Mouse (Mus musculus): ENCODE data around the gene Tjp1. TPM values are rescaled to one million over a fixed set of nuclear protein-coding genes. Genes with fewer than 3 reads are reported as not detected.

The Tjp1 gene
- polyA plus RNA-seq, 1 experiment from 2014 or later, result 9.7 TPM

DNA sequence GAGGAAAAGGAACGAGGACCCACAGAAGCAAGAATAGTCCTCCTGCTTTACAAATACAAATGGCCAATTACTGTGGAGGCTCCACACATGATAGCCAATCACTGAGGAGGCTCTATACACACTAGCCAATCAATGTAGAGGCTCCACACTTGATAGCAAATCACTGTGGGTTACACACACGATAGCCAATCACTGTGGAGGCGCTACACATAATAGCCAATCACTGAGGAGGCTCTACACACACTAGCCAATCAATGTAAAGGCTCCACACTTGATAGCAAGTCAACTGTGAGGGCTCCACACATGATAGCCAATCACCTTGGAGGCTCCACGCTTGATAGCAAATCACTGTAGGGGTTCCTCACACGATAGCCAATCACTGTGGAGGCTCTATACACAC lies 125.1 kb downstream of the Tjp1 start:
- H3K9me3 ChIP-seq (ENCODE audit: control insufficient read depth), result no peaks in the 10 kb centered on the region
- no peak overlapping the region for H3K27ac ChIP-seq (ENCODE audit: low read depth, low read length)
- no peak overlapping the region for H3K9ac ChIP-seq (ENCODE audit: low read depth, low read length)
- no peaks in the 10 kb centered on the region for H3K27me3 ChIP-seq (replicated peaks; ENCODE audit: control insufficient read depth, insufficient read depth, low read length)
- WGBS, result 94% methylated on average over 5 of the region's 5 CpGs
- H3K36me3 ChIP-seq (ENCODE audit: control insufficient read depth, insufficient read depth), result no peaks in the 10 kb centered on the region
- H3K4me2 ChIP-seq (replicated peaks; ENCODE audit: low read depth), result no peak overlapping the region
- no peak for TF ChIP-seq CTCF (IDR thresholded peaks at IDR 0.05; ENCODE audit: low read depth)
- no peak overlapping the region for H3K4me3 ChIP-seq (ENCODE audit: low read depth, low read length)
- no peak for ATAC-seq
- no peaks in the 10 kb centered on the region for H3K4me1 ChIP-seq (replicated peaks; ENCODE audit: control insufficient read depth, insufficient read depth, low read length)

DNA sequence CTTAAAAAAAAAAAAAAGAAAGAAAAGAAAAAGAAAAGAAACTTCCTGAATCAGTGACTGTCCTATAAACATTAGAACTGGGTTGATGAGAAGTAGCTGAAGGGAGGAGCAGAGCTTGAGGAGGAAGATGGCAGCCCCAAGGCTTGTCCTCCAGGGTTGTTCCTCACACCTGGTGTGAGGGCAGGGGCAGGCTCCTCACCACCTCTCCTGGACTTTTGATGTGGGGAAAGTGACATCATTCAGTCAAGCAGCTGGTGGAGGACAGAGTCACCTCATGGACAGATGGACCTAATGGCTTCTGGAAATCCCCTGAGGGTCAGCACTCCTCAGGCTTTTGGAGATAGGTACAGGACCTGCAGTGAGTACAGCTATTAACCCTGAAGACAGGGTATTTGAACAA lies 126.0 kb downstream of the Tjp1 start:
- ATAC-seq, result no peak

DNA sequence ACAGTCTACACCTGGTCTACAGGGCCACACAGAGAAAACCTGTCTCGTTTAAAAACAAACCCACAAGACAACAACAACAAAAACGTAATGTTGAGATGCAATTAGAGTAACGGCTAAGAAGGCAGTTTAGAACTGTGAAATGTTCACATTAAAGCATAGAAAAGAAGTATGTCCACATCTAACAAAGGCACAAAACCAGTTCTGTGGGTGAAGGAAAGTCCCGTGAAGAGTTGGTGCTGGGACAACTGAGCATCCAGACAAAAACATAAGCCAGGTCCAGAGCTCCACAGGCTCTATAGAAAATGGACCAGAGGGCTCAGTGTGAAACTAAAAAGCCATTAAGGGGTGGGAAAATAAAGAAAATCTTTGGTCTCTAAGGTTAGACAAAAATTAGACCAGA lies 131.7 kb downstream of the Tjp1 start:
- peaks cover 9% of the 10 kb centered on the region for H3K4me1 ChIP-seq (replicated peaks; ENCODE audit: control insufficient read depth, insufficient read depth, low read length)
- TF ChIP-seq CTCF (IDR thresholded peaks at IDR 0.05; ENCODE audit: low read depth), result no peak
- H3K36me3 ChIP-seq (ENCODE audit: control insufficient read depth, insufficient read depth), result no peaks in the 10 kb centered on the region
- ATAC-seq, result no peak
- no peak overlapping the region for H3K4me3 ChIP-seq (ENCODE audit: low read depth, low read length)
- H3K9me3 ChIP-seq (ENCODE audit: control insufficient read depth), result no peaks in the 10 kb centered on the region
- H3K9ac ChIP-seq (ENCODE audit: low read depth, low read length), result no peak overlapping the region
- H3K27me3 ChIP-seq (replicated peaks; ENCODE audit: control insufficient read depth, insufficient read depth, low read length), result no peaks in the 10 kb centered on the region
- no peak overlapping the region for H3K27ac ChIP-seq (ENCODE audit: low read depth, low read length)
- no peak overlapping the region for H3K4me2 ChIP-seq (replicated peaks; ENCODE audit: low read depth)
- whole genome bisulfite sequencing, result 89% methylated on average over 4 of the region's 4 CpGs

More for the DNA sequence above, 126.0 kb downstream of the Tjp1 start:
- no peak overlapping the region for H3K4me3 ChIP-seq (ENCODE audit: low read depth, low read length)
- H3K9me3 ChIP-seq (ENCODE audit: control insufficient read depth), result no peaks in the 10 kb centered on the region
- H3K9ac ChIP-seq (ENCODE audit: low read depth, low read length), result no peak overlapping the region
- no peak for TF ChIP-seq CTCF (IDR thresholded peaks at IDR 0.05; ENCODE audit: low read depth)
- H3K27me3 ChIP-seq (replicated peaks; ENCODE audit: control insufficient read depth, insufficient read depth, low read length), result no peaks in the 10 kb centered on the region
- H3K36me3 ChIP-seq (ENCODE audit: control insufficient read depth, insufficient read depth), result no peaks in the 10 kb centered on the region
- no peak overlapping the region for H3K27ac ChIP-seq (ENCODE audit: low read depth, low read length)
- H3K4me1 ChIP-seq (replicated peaks; ENCODE audit: control insufficient read depth, insufficient read depth, low read length), result no peaks in the 10 kb centered on the region
- H3K4me2 ChIP-seq (replicated peaks; ENCODE audit: low read depth), result no peak overlapping the region

DNA sequence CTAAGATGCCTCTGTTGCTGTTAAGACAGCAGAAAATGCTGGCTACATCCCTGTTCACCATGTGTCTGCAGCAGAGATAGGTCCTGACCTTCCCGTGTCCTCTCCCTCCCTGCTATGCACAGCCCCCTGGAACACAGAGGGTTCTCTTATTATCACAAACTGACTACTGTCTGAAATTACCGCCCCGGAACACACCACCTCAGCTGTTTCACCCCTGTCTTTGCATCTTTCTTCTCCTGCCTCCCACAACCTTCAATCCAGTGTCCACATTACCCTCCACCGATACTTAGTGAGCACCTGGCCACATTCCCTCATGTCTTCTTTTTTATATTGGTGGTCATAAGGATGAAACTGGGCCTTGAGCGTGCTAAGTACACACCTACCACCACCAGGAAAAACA lies 132.4 kb downstream of the Tjp1 start:
- H3K27ac ChIP-seq (ENCODE audit: low read depth, low read length), result no peak overlapping the region
- H3K9me3 ChIP-seq (ENCODE audit: control insufficient read depth), result no peaks in the 10 kb centered on the region
- ATAC-seq, result no peak
- no peak overlapping the region for H3K4me2 ChIP-seq (replicated peaks; ENCODE audit: low read depth)
- no peaks in the 10 kb centered on the region for H3K36me3 ChIP-seq (ENCODE audit: control insufficient read depth, insufficient read depth)
- peaks cover 9% of the 10 kb centered on the region for H3K4me1 ChIP-seq (replicated peaks; ENCODE audit: control insufficient read depth, insufficient read depth, low read length)
- WGBS, result 86% methylated on average over 5 of the region's 5 CpGs
- H3K4me3 ChIP-seq (ENCODE audit: low read depth, low read length), result no peak overlapping the region
- no peaks in the 10 kb centered on the region for H3K27me3 ChIP-seq (replicated peaks; ENCODE audit: control insufficient read depth, insufficient read depth, low read length)
- TF ChIP-seq CTCF (IDR thresholded peaks at IDR 0.05; ENCODE audit: low read depth), result no peak
- H3K9ac ChIP-seq (ENCODE audit: low read depth, low read length), result no peak overlapping the region

DNA sequence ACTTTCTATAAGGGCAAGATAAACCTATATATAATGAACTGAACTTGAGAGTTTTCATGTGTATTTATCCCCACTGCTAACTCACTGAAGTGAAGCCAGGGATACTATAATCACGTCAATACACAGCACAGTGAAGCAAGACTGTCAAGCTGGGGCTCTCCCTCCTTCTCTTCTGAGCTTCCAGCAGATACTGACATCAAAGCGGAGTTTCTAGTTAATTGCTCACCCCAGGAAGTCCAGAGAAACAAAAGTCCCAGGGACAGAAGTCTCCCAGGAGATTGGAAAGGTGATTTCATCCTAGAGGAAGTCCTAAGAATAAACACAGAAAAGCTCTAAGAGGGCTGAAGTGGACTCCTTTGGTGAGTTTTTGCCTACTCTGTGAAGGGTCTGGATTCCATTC lies 132.9 kb downstream of the Tjp1 start:
- Histone ChIP-seq H3K4me3 (ENCODE audit: low read depth, low read length) (no peak overlapping the region), H3K36me3 (ENCODE audit: control insufficient read depth, insufficient read depth) (no peaks in the 10 kb centered on the region), H3K4me1 (replicated peaks; ENCODE audit: control insufficient read depth, insufficient read depth, low read length) (peaks cover 9% of the 10 kb centered on the region), H3K27me3 (replicated peaks; ENCODE audit: control insufficient read depth, insufficient read depth, low read length) (no peaks in the 10 kb centered on the region), H3K9me3 (ENCODE audit: control insufficient read depth) (no peaks in the 10 kb centered on the region), H3K27ac (ENCODE audit: low read depth, low read length) (no peak overlapping the region), H3K9ac (ENCODE audit: low read depth, low read length) (no peak overlapping the region), H3K4me2 (replicated peaks; ENCODE audit: low read depth) (no peak overlapping the region)
- WGBS, result 28% methylated on average over 2 of the region's 2 CpGs
- no peak for TF ChIP-seq CTCF (IDR thresholded peaks at IDR 0.05; ENCODE audit: low read depth)
- no peak for ATAC-seq

DNA sequence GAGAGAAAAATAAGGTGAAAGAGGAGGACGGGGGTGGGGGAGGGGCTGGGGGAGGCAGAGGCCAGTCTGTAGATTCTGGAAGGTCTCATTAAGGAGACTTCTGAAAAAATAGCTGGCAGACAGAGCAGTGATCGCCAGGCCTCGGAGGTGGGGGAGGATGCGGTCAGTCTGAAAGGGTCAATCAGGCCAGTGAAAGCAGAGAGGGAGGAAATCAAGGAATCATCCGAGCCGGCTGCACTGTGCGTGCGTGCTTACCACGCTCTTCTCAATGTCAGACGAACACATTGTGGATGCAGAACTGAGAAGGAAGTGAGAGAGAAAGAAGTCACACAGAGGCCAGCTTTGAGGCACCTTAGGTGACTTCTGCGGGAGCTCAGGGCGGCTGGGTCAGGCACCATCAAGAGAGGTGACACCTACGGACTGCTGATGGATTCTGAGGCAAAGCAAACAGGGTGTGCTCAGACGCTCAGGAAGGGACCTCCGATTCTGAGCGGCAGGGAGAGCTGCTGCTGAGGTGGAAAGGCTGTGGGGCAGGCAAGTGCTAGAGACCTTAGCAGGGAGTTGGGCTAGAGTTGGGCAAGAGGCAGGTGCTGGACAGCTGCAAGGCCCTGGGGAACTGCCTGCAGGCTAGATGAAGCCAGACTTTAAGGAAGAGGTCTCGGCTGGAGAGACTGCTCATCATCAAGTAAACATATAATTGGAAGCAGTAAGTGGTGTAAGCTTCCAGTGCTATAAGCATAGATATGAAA lies 133.7 kb downstream of the Tjp1 start:
- no peak for TF ChIP-seq CTCF (IDR thresholded peaks at IDR 0.05; ENCODE audit: low read depth)
- H3K36me3 ChIP-seq (ENCODE audit: control insufficient read depth, insufficient read depth), result no peaks in the 10 kb centered on the region
- H3K9me3 ChIP-seq (ENCODE audit: control insufficient read depth), result no peaks in the 10 kb centered on the region
- H3K27me3 ChIP-seq (replicated peaks; ENCODE audit: control insufficient read depth, insufficient read depth, low read length), result no peaks in the 10 kb centered on the region
- peak; percentile 19; the same call in 1 of the 2 replicates for ATAC-seq
- 20% methylated on average over 17 of the region's 17 CpGs for WGBS
- H3K27ac ChIP-seq (ENCODE audit: low read depth, low read length), result no peak overlapping the region
- H3K4me2 ChIP-seq (replicated peaks; ENCODE audit: low read depth), result peak overlapping the region; percentile 13; the same call in 1 of the 2 replicates
- H3K4me1 ChIP-seq (replicated peaks; ENCODE audit: control insufficient read depth, insufficient read depth, low read length), result peaks cover 9% of the 10 kb centered on the region
- H3K9ac ChIP-seq (ENCODE audit: low read depth, low read length), result no peak overlapping the region
- H3K4me3 ChIP-seq (ENCODE audit: low read depth, low read length), result no peak overlapping the region
